Mouse (Mus musculus) embryonic facial prominence, embryonic 15.5 days (tissue): ENCODE data around the gene Sart1. TPM values are rescaled to one million over a fixed set of nuclear protein-coding genes. Genes with fewer than 3 reads are reported as not detected.
"Not testable (repeated sequence)": the region's sequence is repeated elsewhere in the genome, so short reads cannot be mapped to it uniquely, and the experiment has no call there.

ENCODE experiments used
- ATAC-seq: fragments of 200-750 bp; cut with Nextera tagmentation; 2 replicates; pipeline ENCODE4 v1.8.0; 2017; ENCODE audit warnings: low read depth, moderate TSS enrichment; ENCODE audit not compliant: insufficient number of reproducible peaks, low FRiP score, low TSS enrichment
- H3K27ac ChIP-seq: fragments of 300-500 bp; sonication (generic); replicated peaks from 2 replicates; pipeline ENCODE4 v1.5.1; 2015; ENCODE audit warnings: mild to moderate bottlenecking, inconsistent platforms
- H3K27me3 ChIP-seq: fragments of 300-500 bp; sonication (generic); 2 replicates; pipeline ENCODE4 v1.6.1; 2015; ENCODE audit warnings: inconsistent platforms
- H3K36me3 ChIP-seq: fragments of 300-500 bp; sonication (generic); 2 replicates; pipeline ENCODE4 v1.6.1; 2015; ENCODE audit warnings: mild to moderate bottlenecking, inconsistent platforms
- H3K4me1 ChIP-seq: fragments of 300-500 bp; sonication (generic); 2 replicates; pipeline ENCODE4 v1.6.1; 2015; ENCODE audit warnings: inconsistent platforms
- H3K4me2 ChIP-seq: fragments of 300-500 bp; sonication (generic); replicated peaks from 2 replicates; pipeline ENCODE4 v1.6.1; 2015; ENCODE audit warnings: mild to moderate bottlenecking, inconsistent platforms
- H3K4me3 ChIP-seq: fragments of 300-500 bp; sonication (generic); replicated peaks from 2 replicates; pipeline ENCODE4 v1.5.1; 2015; ENCODE audit warnings: mild to moderate bottlenecking, inconsistent platforms
- H3K9ac ChIP-seq: fragments of 300-500 bp; sonication (generic); 2 replicates; pipeline ENCODE4 v1.6.1; 2015; ENCODE audit warnings: inconsistent platforms
- H3K9me3 ChIP-seq: fragments of 300-500 bp; sonication (generic); replicated peaks from 2 replicates; pipeline ENCODE4 v1.6.1; 2016; ENCODE audit warnings: inconsistent platforms
- WGBS: fragments of 180-500 bp; shearing (Covaris S2); methylation state at CpG from one replicate; pipeline ENCODE4 v1.1.7; 2015; 5-methylcytosine and 5-hydroxymethylcytosine counted together
- polyA plus RNA-seq: library from polyadenylated mRNA; unstranded; fragments of >200 nt; fragmentation: Nextera tagmentation; extraction: Ambion mirVana; gene quantifications from 2 replicates; pipeline ENCODE4 v1.2.1, GENCODE M21; 2015

Sart1 gene
- polyA plus RNA-seq, 1 experiment from 2014 or later, result 81.5 TPM

- peak overlapping the region; percentile 95 for H3K4me3 ChIP-seq
- no peak for ATAC-seq
- WGBS, result 11% methylated on average over 11 of the region's 11 CpGs
Measured at GRCm38 (mm10) chr19:5367455-5367854, 21.0 kb downstream of the Sart1 start.

GRCm38 (mm10) chr19:5367053-5367359, 21.5 kb downstream of the Sart1 start, which contains the start of gene Banf1:
TSS of gene Banf1 (minus strand) at chr19:5367168.
- no peaks in the 10 kb centered on the region for H3K9me3 ChIP-seq
- peak within 1 kb of the TSS; percentile 98 for H3K27ac ChIP-seq
- peaks cover 51% of the 10 kb centered on the region for H3K36me3 ChIP-seq

More at GRCm38 (mm10) chr19:5367455-5367854, 21.0 kb downstream of the Sart1 start:
- Histone ChIP-seq H3K4me1 (peaks cover 24% of the 10 kb centered on the region), H3K4me2 (peak overlapping the region; percentile 90), H3K36me3 (peaks cover 55% of the 10 kb centered on the region), H3K9me3 (no peaks in the 10 kb centered on the region), H3K27ac (peak overlapping the region; percentile 98; the same call in 1 of the 2 replicates), H3K9ac (peak overlapping the region; percentile 86), H3K27me3 (no peaks in the 10 kb centered on the region)

GRCm38 (mm10) chr19:5366175-5367052, 22.1 kb downstream of the Sart1 start, which contains the start of gene Eif1ad:
TSS of gene Eif1ad (plus strand) at chr19:5366741.
- WGBS, result under 1% methylated on average over 92 of the region's 92 CpGs

More at GRCm38 (mm10) chr19:5367053-5367359, 21.5 kb downstream of the Sart1 start, which contains the start of gene Banf1:
- Histone ChIP-seq H3K27me3 (no peaks in the 10 kb centered on the region), H3K4me3 (peak within 1 kb of the TSS; percentile 95), H3K4me1 (peaks cover 24% of the 10 kb centered on the region), H3K4me2 (peak within 1 kb of the TSS; percentile 90), H3K9ac (peak within 1 kb of the TSS; percentile 86)
- no peak for ATAC-seq
- WGBS, result 0% methylated on average over 32 of the region's 33 CpGs

GRCm38 (mm10) chr19:5365751-5366150, 22.8 kb downstream of the Sart1 start:
- ATAC-seq, result no peak
- no peaks in the 10 kb centered on the region for H3K27me3 ChIP-seq
- no peaks in the 10 kb centered on the region for H3K9me3 ChIP-seq
- H3K27ac ChIP-seq, result peak overlapping the region; percentile 98
- peaks cover 42% of the 10 kb centered on the region for H3K36me3 ChIP-seq
- peaks cover 24% of the 10 kb centered on the region for H3K4me1 ChIP-seq
- H3K4me3 ChIP-seq, result peak overlapping the region; percentile 95
- 15% methylated on average over 11 of the region's 11 CpGs for WGBS
- H3K9ac ChIP-seq, result peak overlapping the region; percentile 86
- peak overlapping the region; percentile 90 for H3K4me2 ChIP-seq

More at GRCm38 (mm10) chr19:5366175-5367052, 22.1 kb downstream of the Sart1 start, which contains the start of gene Eif1ad:
- peaks cover 24% of the 10 kb centered on the region for H3K4me1 ChIP-seq
- H3K9me3 ChIP-seq, result no peaks in the 10 kb centered on the region
- H3K9ac ChIP-seq, result peak within 1 kb of the TSS; percentile 86
- no peaks in the 10 kb centered on the region for H3K27me3 ChIP-seq
- peaks cover 45% of the 10 kb centered on the region for H3K36me3 ChIP-seq
- H3K27ac ChIP-seq, result peak within 1 kb of the TSS; percentile 98
- H3K4me3 ChIP-seq, result peak within 1 kb of the TSS; percentile 95
- peak within 1 kb of the TSS; percentile 90 for H3K4me2 ChIP-seq
- ATAC-seq, result peak; percentile 93

GRCm38 (mm10) chr19:5364124-5364523, 24.4 kb downstream of the Sart1 start:
- Histone ChIP-seq H3K27ac (no peak overlapping the region), H3K4me3 (no peak overlapping the region), H3K9me3 (no peaks in the 10 kb centered on the region), H3K9ac (no peak overlapping the region), H3K4me1 (peaks cover 24% of the 10 kb centered on the region), H3K27me3 (no peaks in the 10 kb centered on the region), H3K4me2 (no peak overlapping the region), H3K36me3 (peaks cover 25% of the 10 kb centered on the region)
- no peak for ATAC-seq
- WGBS, result 97% methylated on average over 2 of the region's 2 CpGs

GRCm38 (mm10) chr19:5362186-5362585, 26.3 kb downstream of the Sart1 start:
- H3K36me3 ChIP-seq, result peaks cover 17% of the 10 kb centered on the region
- no peak for ATAC-seq
- no peak overlapping the region for H3K9ac ChIP-seq
- 74% methylated on average over 2 of the region's 2 CpGs for WGBS
- no peak overlapping the region for H3K27ac ChIP-seq
- H3K27me3 ChIP-seq, result no peaks in the 10 kb centered on the region
- H3K9me3 ChIP-seq, result no peaks in the 10 kb centered on the region
- peaks cover 12% of the 10 kb centered on the region for H3K4me1 ChIP-seq
- no peak overlapping the region for H3K4me2 ChIP-seq
- no peak overlapping the region for H3K4me3 ChIP-seq

- Histone ChIP-seq H3K27ac (no peak overlapping the region), H3K4me2 (no peak overlapping the region), H3K9ac (no peak overlapping the region), H3K36me3 (no peaks in the 10 kb centered on the region), H3K4me3 (no peak overlapping the region), H3K9me3 (no peaks in the 10 kb centered on the region), H3K27me3 (no peaks in the 10 kb centered on the region), H3K4me1 (no peaks in the 10 kb centered on the region)
- no CpG with 5 or more reads among the region's 1 CpGs for WGBS
- no peak for ATAC-seq
Measured at GRCm38 (mm10) chr19:5356080-5356479, 32.4 kb downstream of the Sart1 start.

- H3K4me2 ChIP-seq, result no peak overlapping the region
- H3K27ac ChIP-seq, result no peak overlapping the region
- peaks cover 7% of the 10 kb centered on the region; the same call in 1 of the 2 replicates for H3K4me1 ChIP-seq
- no peaks in the 10 kb centered on the region for H3K36me3 ChIP-seq
- no peak overlapping the region for H3K4me3 ChIP-seq
- no peak overlapping the region for H3K9ac ChIP-seq
- no peaks in the 10 kb centered on the region; the same call in 1 of the 2 replicates for H3K27me3 ChIP-seq
- 69% methylated on average over 2 of the region's 2 CpGs for WGBS
- no peak for ATAC-seq
- no peaks in the 10 kb centered on the region for H3K9me3 ChIP-seq
Measured at GRCm38 (mm10) chr19:5353609-5354008, 34.9 kb downstream of the Sart1 start.

GRCm38 (mm10) chr19:5349502-5349873, 39.0 kb downstream of the Sart1 start, which contains the start of gene Cst6:
TSS of gene Cst6 (minus strand) at chr19:5349574.
- H3K9ac ChIP-seq, H3K27ac ChIP-seq, ATAC-seq, H3K36me3 ChIP-seq, H3K9me3 ChIP-seq, H3K27me3 ChIP-seq, H3K4me1 ChIP-seq: not testable (repeated sequence)
- Histone ChIP-seq H3K4me2 (peak within 1 kb of the TSS; percentile 65), H3K4me3 (peak within 1 kb of the TSS; percentile 37)
- 54% methylated on average over 6 of the region's 6 CpGs for WGBS

- Histone ChIP-seq H3K4me1 (peaks cover 7% of the 10 kb centered on the region), H3K4me3 (peak overlapping the region; percentile 37), H3K27ac (no peak overlapping the region), H3K27me3 (no peaks in the 10 kb centered on the region; the same call in 1 of the 2 replicates), H3K36me3 (no peaks in the 10 kb centered on the region), H3K9me3 (no peaks in the 10 kb centered on the region), H3K9ac (no peak overlapping the region), H3K4me2 (peak overlapping the region; percentile 65)
- 4% methylated on average over 34 of the region's 34 CpGs for WGBS
- peak; percentile 35; the same call in 1 of the 2 replicates for ATAC-seq
Measured at GRCm38 (mm10) chr19:5348526-5349501, 39.7 kb downstream of the Sart1 start.
